Mouse (Mus musculus): Measurements from ENCODE around the gene Cacna1h. TPM values are rescaled to one million over a fixed set of nuclear protein-coding genes. Genes with fewer than 3 reads are reported as not detected.
A peak's percentile ranks its signal among the peaks of the same experiment; 100 is the strongest.

Gene Cacna1h
- polyA plus RNA-seq, 1 experiment from 2014 or later = 3.6 TPM

GRCm38 (mm10) chr17:25333943-25334342 is 99.6 kb downstream of the Cacna1h start:
- Histone ChIP-seq H3K4me3 (ENCODE audit: low read depth, low read length) (no peak overlapping the region), H3K9ac (no peak overlapping the region), H3K4me2 (no peak overlapping the region), H3K4me1 (ENCODE audit: insufficient read depth) (no peaks in the 10 kb centered on the region), H3K9me3 (ENCODE audit: low read depth, low read length) (no peaks in the 10 kb centered on the region), H3K27ac (ENCODE audit: low read depth) (no peak overlapping the region), H3K36me3 (ENCODE audit: insufficient read depth) (no peaks in the 10 kb centered on the region), H3K27me3 (ENCODE audit: insufficient read depth, low read length) (no peaks in the 10 kb centered on the region)
- no peak for ATAC-seq (ENCODE audit: insufficient read depth)
- TF ChIP-seq CTCF (IDR thresholded peaks at IDR 0.05; ENCODE audit: low read depth) = peak; percentile 97
- DNase-seq = peak; percentile 85
- WGBS = 2% methylated on average over 8 of the region's 8 CpGs

- DNase-seq = no peak
- Histone ChIP-seq H3K9me3 (ENCODE audit: low read depth, low read length) (no peaks in the 10 kb centered on the region), H3K4me3 (ENCODE audit: low read depth, low read length) (no peak overlapping the region), H3K4me1 (ENCODE audit: insufficient read depth) (no peaks in the 10 kb centered on the region), H3K9ac (no peak overlapping the region), H3K27ac (ENCODE audit: low read depth) (no peak overlapping the region), H3K4me2 (no peak overlapping the region), H3K36me3 (ENCODE audit: insufficient read depth) (no peaks in the 10 kb centered on the region), H3K27me3 (ENCODE audit: insufficient read depth, low read length) (no peaks in the 10 kb centered on the region)
- no peak for TF ChIP-seq CTCF (IDR thresholded peaks at IDR 0.05; ENCODE audit: low read depth)
- WGBS = 68% methylated on average over 9 of the region's 9 CpGs
- ATAC-seq (ENCODE audit: insufficient read depth) = no peak
These were observed 101.3 kb downstream of the Cacna1h start for GRCm38 (mm10) chr17:25332321-25332720.

Other genes with a start within 250 kb of the Cacna1h start
- 28.5 and 29.2 TPM in 2 replicates for gene BC003965, start 249.2 kb downstream of the Cacna1h start, polyA plus RNA-seq (2014; fragmentation: Nextera tagmentation; extraction: Ambion mirVana)
- 5.8 TPM in 2 replicates for gene Unkl, start 245.4 kb downstream of the Cacna1h start, polyA plus RNA-seq (2014; fragmentation: Nextera tagmentation; extraction: Ambion mirVana)
- 36.2 and 38.3 TPM in 2 replicates for gene Gnptg, start 193.7 kb downstream of the Cacna1h start, polyA plus RNA-seq (2014; fragmentation: Nextera tagmentation; extraction: Ambion mirVana)
- 46.4 and 46.8 TPM in 2 replicates for gene Tsr3, start 193.6 kb downstream of the Cacna1h start, polyA plus RNA-seq (2014; fragmentation: Nextera tagmentation; extraction: Ambion mirVana)
- 0.46 and 0.93 TPM in 2 replicates for gene Baiap3, start 177.4 kb downstream of the Cacna1h start, polyA plus RNA-seq (2014; fragmentation: Nextera tagmentation; extraction: Ambion mirVana)
- gene Ube2i, start 159.2 kb downstream of the Cacna1h start, polyA plus RNA-seq (2014; fragmentation: Nextera tagmentation; extraction: Ambion mirVana) = 756 and 759 TPM in 2 replicates
- gene Prss34, start 135.4 kb downstream of the Cacna1h start, polyA plus RNA-seq (2014; fragmentation: Nextera tagmentation; extraction: Ambion mirVana) = 0.45 and 0.72 TPM in 2 replicates
- gene Prss28, start 125.1 kb downstream of the Cacna1h start, polyA plus RNA-seq (2014; fragmentation: Nextera tagmentation; extraction: Ambion mirVana) = not detected in 2 replicates
- gene Prss29, start 115.1 kb downstream of the Cacna1h start, polyA plus RNA-seq (2014; fragmentation: Nextera tagmentation; extraction: Ambion mirVana) = not detected in 2 replicates
- gene Tpsab1, start 88.2 kb downstream of the Cacna1h start, polyA plus RNA-seq (2014; fragmentation: Nextera tagmentation; extraction: Ambion mirVana) = not detected in 2 replicates
- 1.3 and 2.4 TPM in 2 replicates for gene Tpsb2, start 67.5 kb downstream of the Cacna1h start, polyA plus RNA-seq (2014; fragmentation: Nextera tagmentation; extraction: Ambion mirVana)
- 0.25 and 0.31 TPM in 2 replicates for gene Tpsg1, start 64.5 kb downstream of the Cacna1h start, polyA plus RNA-seq (2014; fragmentation: Nextera tagmentation; extraction: Ambion mirVana)
- 0.18 and 0.20 TPM in 2 replicates for gene Tekt4, start 20.8 kb upstream of the Cacna1h start, polyA plus RNA-seq (2014; fragmentation: Nextera tagmentation; extraction: Ambion mirVana)
- 0.15 TPM in 1 of 2 replicates, not detected in the other for gene Sstr5, start 63.5 kb upstream of the Cacna1h start, polyA plus RNA-seq (2014; fragmentation: Nextera tagmentation; extraction: Ambion mirVana)
- gene Sox8, start 136.9 kb upstream of the Cacna1h start, polyA plus RNA-seq (2014; fragmentation: Nextera tagmentation; extraction: Ambion mirVana) = 0.42 and 0.79 TPM in 2 replicates
- gene Lmf1, start 145.3 kb upstream of the Cacna1h start, polyA plus RNA-seq (2014; fragmentation: Nextera tagmentation; extraction: Ambion mirVana) = 25.7 and 26.1 TPM in 2 replicates

Measured in lung, embryonic 14.5 days (tissue).